Mouse (Mus musculus): ENCODE measurements at regions not wholly inside any gene's neighbourhood (a gene's known extent, or its start where the extent isn't known, plus 50 kb on each side); places are given as distances from the start of the nearest gene placed in this dataset.

- 81% methylated on average over 9 of the region's 9 CpGs for WGBS
- H3K27ac ChIP-seq, result no peak overlapping the region
- no peak for ATAC-seq (replicated peaks; ENCODE audit: insufficient number of reproducible peaks, insufficient read depth, low FRiP score, low read depth)
Observed at GRCm38 (mm10) chr11:40397453-40398104, 297.4 kb downstream of the Mat2b start.

DNA sequence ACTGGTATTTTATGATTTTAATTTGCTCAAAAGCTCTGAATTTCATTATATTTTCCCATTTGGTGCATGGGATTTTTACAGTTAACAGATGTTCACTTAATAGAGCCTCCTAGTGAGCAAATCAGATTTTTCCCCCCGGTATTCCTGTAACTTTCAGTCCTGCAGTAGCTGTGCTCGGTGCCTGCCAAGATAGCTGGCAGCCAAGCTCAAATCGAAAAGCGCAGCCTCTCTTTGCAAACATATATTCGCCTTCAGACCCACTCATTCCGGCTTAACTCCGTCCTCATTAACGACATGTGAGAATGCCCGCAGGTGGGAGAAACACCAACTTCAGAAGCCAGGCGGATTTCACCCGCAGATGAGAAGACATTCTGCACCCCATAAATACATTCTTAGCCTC, 299.7 kb downstream of the Mat2b start:
- Histone ChIP-seq H3K27ac (no peak overlapping the region), H3K36me3 (no peaks in the 10 kb centered on the region), H3K9ac (no peak overlapping the region), H3K4me2 (no peak overlapping the region), H3K9me3 (replicated peaks) (no peaks in the 10 kb centered on the region), H3K27me3 (no peaks in the 10 kb centered on the region), H3K4me3 (no peak overlapping the region), H3K4me1 (replicated peaks) (no peaks in the 10 kb centered on the region)
- 60% methylated on average over 11 of the region's 11 CpGs for WGBS
- no peak for ATAC-seq (replicated peaks; ENCODE audit: insufficient number of reproducible peaks, insufficient read depth, low FRiP score, low read depth)

More at GRCm38 (mm10) chr11:40397453-40398104, 297.4 kb downstream of the Mat2b start:
- Histone ChIP-seq H3K4me3 (no peak overlapping the region), H3K4me2 (no peak overlapping the region), H3K9ac (no peak overlapping the region), H3K4me1 (replicated peaks) (no peaks in the 10 kb centered on the region), H3K9me3 (replicated peaks) (no peaks in the 10 kb centered on the region), H3K27me3 (no peaks in the 10 kb centered on the region), H3K36me3 (no peaks in the 10 kb centered on the region)

DNA sequence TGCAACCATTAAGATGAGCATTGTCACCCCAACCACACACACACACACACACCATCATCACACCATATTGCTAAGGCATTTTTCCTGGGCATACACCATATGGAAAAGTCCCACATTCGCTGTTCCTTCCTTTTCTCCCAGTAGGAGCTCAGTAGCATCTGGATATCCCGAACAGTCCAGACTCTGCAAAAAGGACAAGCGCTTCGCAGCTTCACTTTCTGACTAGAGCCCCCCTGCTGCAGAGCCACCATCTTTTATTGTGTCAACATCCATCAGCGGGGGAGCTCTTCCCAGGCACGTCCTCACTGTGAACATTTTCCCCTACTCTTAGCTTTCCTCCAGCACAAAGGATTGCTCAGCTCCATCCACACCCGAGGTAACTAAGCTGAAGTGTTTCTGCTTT, 300.1 kb downstream of the Mat2b start:
- Histone ChIP-seq H3K9ac (no peak overlapping the region), H3K27me3 (no peaks in the 10 kb centered on the region), H3K4me3 (no peak overlapping the region), H3K4me1 (replicated peaks) (no peaks in the 10 kb centered on the region), H3K36me3 (no peaks in the 10 kb centered on the region), H3K27ac (no peak overlapping the region), H3K9me3 (replicated peaks) (no peaks in the 10 kb centered on the region), H3K4me2 (no peak overlapping the region)
- 62% methylated on average over 7 of the region's 7 CpGs for WGBS
- ATAC-seq (replicated peaks; ENCODE audit: insufficient number of reproducible peaks, insufficient read depth, low FRiP score, low read depth), result no peak

DNA sequence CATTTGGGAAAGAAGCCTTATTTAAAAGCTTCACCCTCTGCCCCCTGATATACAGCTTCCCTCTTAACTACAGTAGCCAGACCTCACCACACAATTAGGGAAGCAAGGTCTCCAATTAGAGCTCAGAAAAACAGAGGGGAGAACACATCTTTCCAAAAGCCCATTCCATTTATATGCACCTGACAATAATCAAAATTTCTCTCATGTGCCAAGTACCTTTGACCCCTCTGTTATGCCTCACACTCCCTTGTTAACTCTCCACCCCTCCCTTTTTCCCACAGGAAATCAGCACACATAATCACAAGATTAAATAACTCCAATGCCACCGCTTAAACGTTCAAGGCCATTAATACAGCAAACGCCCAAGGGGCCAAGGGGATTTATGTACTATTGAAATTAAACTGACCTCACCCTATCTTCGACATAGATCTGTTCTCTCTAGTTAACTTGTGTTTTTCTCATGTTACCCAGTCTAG, 300.7 kb downstream of the Mat2b start:
- H3K27ac ChIP-seq, result no peak overlapping the region
- H3K4me1 ChIP-seq (replicated peaks), result no peaks in the 10 kb centered on the region
- ATAC-seq (replicated peaks; ENCODE audit: insufficient number of reproducible peaks, insufficient read depth, low FRiP score, low read depth), result no peak
- WGBS, result 68% methylated on average over 4 of the region's 4 CpGs
- H3K4me3 ChIP-seq, result no peak overlapping the region
- H3K27me3 ChIP-seq, result no peaks in the 10 kb centered on the region
- no peak overlapping the region for H3K4me2 ChIP-seq
- H3K9me3 ChIP-seq (replicated peaks), result no peaks in the 10 kb centered on the region
- no peaks in the 10 kb centered on the region for H3K36me3 ChIP-seq
- no peak overlapping the region for H3K9ac ChIP-seq

- Histone ChIP-seq H3K4me2 (no peak overlapping the region), H3K4me3 (no peak overlapping the region), H3K4me1 (replicated peaks) (no peaks in the 10 kb centered on the region), H3K9ac (no peak overlapping the region), H3K27me3 (no peaks in the 10 kb centered on the region), H3K27ac (no peak overlapping the region), H3K36me3 (no peaks in the 10 kb centered on the region), H3K9me3 (replicated peaks) (no peaks in the 10 kb centered on the region)
- ATAC-seq (replicated peaks; ENCODE audit: insufficient number of reproducible peaks, insufficient read depth, low FRiP score, low read depth), result no peak
- WGBS, result 57% methylated on average over 3 of the region's 3 CpGs
Observed at GRCm38 (mm10) chr11:40380696-40381095, 314.3 kb downstream of the Mat2b start.

DNA sequence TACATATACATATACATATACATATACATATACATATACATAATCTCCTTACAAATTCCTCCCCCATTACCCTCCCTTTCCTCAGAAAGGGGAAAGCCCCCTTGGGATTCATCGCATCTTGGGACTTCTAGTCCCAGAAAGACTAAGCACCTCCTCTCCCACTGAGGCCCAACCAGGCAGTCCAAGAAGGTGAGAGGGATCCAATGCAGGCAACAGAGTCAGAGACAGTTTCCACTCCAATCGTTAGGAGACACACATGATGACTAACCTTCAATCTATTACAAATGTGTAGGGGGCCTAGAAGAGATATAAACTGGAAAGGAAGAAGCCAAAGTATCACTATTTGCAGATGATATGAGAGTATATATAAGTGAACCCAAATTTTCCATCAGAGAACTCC, 323.3 kb downstream of the Mat2b start:
- H3K4me1 ChIP-seq (replicated peaks), result no peaks in the 10 kb centered on the region
- no peak overlapping the region for H3K9ac ChIP-seq
- ATAC-seq (replicated peaks; ENCODE audit: insufficient number of reproducible peaks, insufficient read depth, low FRiP score, low read depth), result no peak
- WGBS, result 74% methylated on average over 2 of the region's 2 CpGs
- no peak overlapping the region for H3K4me2 ChIP-seq
- H3K9me3 ChIP-seq (replicated peaks), result no peaks in the 10 kb centered on the region
- no peaks in the 10 kb centered on the region for H3K27me3 ChIP-seq
- H3K4me3 ChIP-seq, result no peak overlapping the region
- no peak overlapping the region for H3K27ac ChIP-seq
- H3K36me3 ChIP-seq, result no peaks in the 10 kb centered on the region

GRCm38 (mm10) chr11:40366573-40366972, 328.4 kb downstream of the Mat2b start:
- Histone ChIP-seq H3K9ac (no peak overlapping the region), H3K27ac (no peak overlapping the region), H3K4me3 (no peak overlapping the region), H3K27me3 (no peaks in the 10 kb centered on the region), H3K9me3 (replicated peaks) (no peaks in the 10 kb centered on the region), H3K4me2 (no peak overlapping the region), H3K4me1 (replicated peaks) (no peaks in the 10 kb centered on the region), H3K36me3 (no peaks in the 10 kb centered on the region)
- no peak for ATAC-seq (replicated peaks; ENCODE audit: insufficient number of reproducible peaks, insufficient read depth, low FRiP score, low read depth)

DNA sequence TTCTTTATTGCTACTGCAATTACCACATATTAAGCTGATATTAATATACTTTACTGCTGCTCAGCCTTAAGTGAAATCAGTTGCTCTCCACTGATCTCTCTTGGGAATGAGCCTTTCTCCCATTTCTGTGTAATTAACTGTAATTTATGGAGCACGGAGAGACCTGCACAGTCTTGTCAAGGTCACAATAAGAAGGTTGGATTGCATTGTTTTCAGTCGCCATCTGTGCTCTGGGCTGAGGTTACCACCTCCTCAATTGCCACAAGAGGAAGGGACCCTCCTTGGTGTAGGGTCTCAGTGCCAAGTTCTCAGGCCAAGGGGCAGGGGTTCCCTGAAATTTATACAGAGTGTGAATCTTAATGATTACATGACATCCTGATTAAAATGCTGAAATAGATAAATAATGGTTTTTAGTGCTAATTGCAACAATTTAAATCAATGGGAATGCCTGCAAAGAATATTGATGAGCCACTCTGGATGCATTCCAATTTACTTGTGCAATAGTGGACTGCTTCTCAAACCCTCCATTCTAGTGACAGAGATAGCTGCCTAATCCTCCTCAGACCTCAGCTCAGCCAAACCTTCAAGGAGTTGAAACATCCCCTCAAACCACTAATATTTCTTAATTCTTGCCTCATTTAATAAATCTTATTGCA, 332.3 kb downstream of the Mat2b start:
- no peaks in the 10 kb centered on the region for H3K36me3 ChIP-seq
- no peaks in the 10 kb centered on the region for H3K27me3 ChIP-seq
- H3K9ac ChIP-seq, result no peak overlapping the region
- H3K27ac ChIP-seq, result no peak overlapping the region
- no peaks in the 10 kb centered on the region for H3K9me3 ChIP-seq (replicated peaks)
- H3K4me3 ChIP-seq, result no peak overlapping the region
- H3K4me1 ChIP-seq (replicated peaks), result no peaks in the 10 kb centered on the region
- no peak for ATAC-seq (replicated peaks; ENCODE audit: insufficient number of reproducible peaks, insufficient read depth, low FRiP score, low read depth)
- 45% methylated on average over 2 of the region's 2 CpGs for WGBS
- no peak overlapping the region for H3K4me2 ChIP-seq
